Mouse (Mus musculus) yolk sac, embryonic 10.5 days (tissue): ENCODE data around the gene Smco2.

ENCODE experiments used
- DNase-seq: peaks from one replicate; pipeline ENCODE4 v3.0.0-alpha.2; 2017; ENCODE audit warnings: low spot score

The Smco2 gene

DNA sequence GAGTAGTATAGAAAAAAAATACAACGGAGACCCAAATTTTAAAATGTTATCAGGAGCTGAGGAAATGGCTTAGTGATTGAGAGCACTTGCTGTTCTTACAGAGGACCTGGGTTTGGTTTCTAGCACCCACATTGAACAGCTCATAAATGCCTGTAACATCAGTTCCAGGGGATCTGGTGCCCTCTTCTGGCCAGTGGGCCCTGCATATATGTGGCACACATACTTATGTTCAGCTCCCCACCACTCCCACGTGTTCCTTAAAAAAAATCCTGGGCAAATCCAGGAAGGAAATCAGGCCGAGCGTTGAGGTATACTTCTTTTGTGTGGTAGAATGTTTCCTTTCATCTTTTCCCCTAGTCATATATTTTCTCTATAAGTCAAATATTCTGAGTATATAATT lies 52.0 kb downstream of the Smco2 start:
- DNase-seq: no peak

DNA sequence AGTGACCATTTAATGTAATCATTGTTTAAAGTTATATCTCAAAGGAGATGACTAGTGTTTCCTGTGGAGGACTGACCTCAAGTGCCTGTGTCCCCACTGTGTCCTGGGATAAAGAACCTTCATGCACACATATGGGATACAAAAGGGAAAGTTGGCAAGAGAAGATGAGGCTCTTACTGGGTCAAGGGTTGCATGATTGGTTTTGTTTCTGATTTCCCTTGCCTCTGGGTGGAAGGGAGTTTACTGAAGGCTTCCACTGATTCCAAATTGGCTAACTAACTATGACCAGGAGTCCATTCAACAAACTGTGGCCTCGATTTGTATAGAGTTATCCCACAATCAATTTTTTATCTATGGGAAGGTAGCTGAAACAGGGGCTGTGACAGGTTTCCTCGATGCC lies 53.7 kb downstream of the Smco2 start:
- no peak for DNase-seq

DNA sequence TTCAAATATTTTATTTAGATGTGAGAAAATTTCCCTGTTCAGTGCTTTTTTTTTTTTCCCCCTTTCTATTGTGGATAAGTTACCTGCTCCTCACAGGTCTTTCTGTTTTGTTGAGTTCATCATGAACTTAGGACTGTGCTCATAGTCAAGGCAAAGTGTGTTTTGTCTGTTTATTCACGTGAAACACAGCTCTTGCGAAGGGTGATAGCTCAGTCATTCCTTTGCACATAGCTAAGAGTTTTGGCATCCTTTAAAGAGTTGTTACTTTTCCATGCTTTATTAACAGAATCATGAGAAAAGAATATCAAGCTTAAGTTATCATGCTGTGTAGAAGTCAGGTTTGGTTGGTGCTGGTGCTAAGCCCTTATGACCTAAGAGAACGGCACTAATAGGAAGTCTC lies 54.8 kb downstream of the Smco2 start:
- no peak for DNase-seq

DNA sequence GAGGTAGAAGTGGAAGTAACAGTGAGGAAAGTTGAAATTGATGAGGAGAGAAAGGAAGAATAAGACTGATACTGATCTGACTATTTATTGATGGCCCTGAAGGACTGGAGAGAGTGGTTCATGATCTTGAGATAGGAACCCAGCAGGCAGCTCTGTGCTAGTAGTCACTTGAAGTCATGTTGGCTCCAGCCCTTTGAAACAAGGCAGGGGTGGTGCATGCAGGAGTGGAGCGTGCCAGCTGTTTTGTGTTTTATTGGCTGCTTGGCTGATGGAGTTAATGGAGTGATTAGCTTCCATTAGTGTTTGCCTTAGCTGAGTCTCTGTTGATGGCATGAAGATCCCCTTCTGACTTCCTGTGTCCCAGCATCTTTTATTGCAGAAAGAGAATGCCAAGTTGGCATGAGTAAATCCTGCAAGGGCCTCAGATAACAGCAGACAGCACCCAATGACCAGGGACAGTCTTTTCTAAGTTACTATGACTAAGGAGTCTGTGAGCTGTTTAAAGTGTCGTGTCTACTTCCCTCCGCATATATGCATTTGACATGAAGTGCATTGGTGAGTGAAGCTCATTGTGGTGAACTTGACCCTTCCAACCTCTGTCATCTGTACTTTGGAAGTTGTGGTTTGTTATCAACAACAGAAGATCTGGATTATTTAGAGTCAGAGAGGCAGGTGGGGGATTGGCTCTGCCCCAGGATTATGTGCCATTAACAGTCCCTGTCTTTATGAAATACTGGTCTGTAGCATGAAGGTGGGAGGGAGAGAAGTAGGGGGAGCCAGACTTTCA lies 56.3 kb downstream of the Smco2 start:
- no peak for DNase-seq

DNA sequence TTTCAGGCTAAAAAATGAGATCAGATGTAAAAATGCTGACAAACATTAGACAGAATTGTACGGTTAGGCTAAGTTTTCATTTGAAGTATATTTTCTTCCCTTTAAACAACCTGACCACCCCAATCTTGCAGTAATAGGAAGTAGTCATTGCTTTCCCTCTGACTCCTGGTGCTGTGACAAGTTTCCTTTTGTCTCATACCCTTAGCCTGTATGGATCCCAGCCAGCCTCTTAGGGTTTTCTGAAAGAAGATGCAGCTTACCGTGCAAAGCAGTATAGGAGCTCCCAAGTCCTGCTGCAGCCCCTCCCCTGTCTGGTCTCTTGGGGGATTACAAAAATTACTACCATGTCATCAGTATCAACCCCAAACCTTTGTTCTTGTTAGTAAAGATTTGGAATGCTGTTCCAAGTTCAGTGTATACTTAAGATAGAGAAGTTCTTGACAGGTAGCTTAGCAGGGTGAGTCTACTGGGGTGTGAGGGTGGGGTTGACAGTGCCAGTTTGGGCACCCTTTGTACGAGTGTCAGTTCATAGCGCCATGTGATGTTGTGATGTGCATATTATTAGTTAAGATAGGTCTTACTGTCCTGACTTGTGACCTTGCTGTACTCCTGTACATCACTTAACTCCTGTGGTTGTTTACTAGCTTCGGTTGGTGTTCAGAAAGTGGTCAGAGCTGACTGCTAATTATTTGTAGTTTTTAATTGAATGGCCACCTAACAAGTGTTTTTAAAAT lies 57.3 kb downstream of the Smco2 start:
- no peak for DNase-seq

DNA sequence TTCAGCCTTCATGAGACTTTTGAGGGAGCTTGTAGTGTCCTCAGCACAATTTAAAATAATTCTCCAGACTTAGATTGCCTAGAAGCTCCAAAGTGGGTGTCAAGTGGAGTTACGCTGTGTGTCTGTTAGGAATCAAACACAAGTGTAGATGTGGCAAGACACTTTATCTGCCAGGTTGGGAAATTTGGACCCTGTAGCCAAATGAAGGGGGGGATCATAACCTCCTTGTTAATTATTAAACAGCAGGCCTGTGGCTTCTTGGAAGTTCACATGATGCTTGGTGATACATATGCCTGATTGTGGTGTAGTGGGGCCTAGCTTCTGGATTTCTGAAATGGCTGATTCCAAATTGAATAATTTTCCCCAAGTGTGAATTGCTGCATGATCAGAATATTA lies 57.9 kb downstream of the Smco2 start:
- DNase-seq: peak; percentile 78

DNA sequence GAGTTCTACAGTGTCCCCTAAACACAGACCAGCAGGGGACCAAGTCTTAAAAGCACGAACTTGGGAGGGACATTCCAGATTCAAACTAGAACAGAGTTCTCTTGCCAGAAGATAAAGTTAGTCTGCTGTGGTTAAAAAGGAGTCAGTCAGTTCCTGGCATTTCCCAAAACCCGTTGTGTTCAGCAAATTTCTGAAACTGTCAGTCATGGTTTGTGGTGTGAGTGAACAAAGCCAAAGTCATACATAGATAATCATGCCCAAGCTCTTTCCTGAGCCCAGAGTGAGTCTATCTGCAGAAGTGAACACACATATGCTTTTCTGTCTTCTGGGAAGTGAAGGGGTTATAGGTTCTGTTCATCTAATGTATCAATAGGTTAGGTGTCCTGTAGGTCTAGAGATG lies 58.9 kb downstream of the Smco2 start:
- DNase-seq: no peak

DNA sequence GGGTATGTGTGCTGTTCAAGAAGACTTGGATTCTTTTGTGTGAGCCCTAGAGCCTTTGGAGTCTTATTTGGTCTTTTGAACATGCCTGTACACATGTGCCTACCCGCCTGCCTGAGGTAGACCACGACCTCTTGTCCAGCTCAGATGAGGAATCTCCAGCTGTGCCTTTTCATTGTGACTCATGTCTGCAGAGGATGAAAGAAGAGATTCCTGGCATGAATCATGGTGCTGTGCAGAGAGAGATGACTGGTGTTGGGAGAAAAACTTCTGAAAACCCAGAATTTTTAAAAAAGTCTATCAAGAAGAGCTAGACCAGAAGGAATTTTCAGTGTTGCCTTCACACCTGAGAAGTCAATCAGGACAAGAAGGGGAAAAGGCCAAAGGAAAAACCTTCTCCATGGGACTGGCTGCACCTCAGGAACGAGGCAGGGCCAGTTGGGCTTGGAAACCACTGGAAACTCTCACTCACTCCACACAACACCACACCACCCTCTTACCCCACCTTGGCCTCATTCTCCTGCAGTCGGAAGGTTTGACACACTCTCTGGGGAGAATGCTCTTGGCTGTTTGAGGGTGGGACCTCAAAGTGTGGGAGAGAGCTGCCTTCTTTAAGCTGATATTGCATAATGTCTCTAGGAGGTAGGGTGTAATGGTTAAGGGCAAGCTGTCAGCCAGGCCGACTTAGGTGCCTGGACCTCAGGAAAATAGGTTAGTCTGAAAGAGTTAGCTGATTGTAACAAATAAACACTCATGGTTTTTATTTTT lies 60.0 kb downstream of the Smco2 start:
- DNase-seq: no peak

DNA sequence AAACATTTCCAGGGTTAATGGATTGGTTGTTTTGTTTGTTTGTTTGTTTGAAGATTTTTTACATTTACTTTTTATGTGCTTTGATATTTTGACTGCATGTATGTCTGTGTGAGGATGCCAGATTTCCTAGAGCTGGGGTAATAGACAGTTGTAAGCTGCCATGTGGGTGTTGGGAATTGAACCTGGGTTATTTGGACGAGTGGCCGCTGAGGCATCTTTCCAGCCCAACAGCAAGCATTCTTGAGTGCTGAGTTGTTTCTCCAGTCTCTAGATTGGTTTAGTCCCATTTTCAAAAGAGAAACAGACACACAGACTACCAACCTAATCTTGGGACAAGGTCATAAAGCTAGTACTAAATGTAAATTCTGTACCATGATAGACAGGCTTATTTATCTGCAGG lies 60.9 kb downstream of the Smco2 start:
- DNase-seq: no peak

- no peak for DNase-seq
Observed at GRCm38 (mm10) chr6:146912835-146913488, 63.1 kb downstream of the Smco2 start.

DNA sequence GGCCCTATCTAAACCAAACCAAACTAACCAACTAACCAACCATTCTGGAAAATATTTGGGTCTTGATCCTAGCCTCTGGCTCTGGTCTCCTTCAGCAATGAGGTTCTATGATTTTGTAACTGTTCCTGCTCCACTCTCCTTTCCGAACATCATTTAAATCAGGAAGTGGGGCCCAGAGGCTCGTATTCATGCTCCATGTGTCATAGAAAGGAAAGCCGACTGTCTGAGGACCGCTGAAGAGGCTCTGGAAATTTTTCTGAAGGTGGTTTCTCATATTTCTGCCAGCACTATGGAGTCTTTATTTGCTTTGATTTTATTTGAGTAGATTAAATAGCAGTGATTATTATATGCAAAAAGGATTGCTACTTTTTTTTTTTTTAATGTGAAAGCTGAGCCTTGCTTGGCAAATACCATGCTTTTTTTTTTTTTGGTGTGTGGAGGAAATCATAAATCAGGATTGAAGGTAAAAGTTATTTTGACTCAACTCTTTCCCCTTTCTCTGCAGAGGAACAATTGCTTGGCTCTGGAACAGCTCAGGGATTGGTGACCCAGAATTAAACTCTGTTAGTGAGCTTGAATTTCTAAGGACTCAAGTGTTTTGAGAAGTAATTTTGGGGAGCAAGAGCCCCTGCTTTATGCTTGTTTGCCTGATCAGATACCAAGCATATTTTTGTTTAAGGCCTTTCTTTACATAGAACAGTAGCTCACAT lies 63.7 kb downstream of the Smco2 start:
- no peak for DNase-seq

DNA sequence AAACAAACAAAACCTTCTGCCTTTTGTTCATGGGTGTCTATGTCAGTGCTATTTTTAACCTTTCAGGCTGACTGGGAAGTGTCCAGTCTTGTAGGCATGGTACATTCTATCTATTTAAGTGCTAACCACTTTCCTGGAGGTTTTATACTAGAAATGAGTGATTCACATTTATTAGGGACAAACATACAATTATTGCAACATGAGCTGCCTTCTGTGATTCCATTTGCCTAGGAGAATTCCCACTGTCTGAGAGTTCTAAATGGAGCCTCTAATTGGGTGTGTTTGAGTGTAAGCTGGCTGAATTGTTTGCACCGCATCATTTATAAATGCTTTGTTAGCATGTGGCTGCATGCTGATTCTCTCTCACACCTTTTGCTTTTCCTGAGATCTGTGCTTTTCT lies 65.9 kb downstream of the Smco2 start:
- no peak for DNase-seq

DNA sequence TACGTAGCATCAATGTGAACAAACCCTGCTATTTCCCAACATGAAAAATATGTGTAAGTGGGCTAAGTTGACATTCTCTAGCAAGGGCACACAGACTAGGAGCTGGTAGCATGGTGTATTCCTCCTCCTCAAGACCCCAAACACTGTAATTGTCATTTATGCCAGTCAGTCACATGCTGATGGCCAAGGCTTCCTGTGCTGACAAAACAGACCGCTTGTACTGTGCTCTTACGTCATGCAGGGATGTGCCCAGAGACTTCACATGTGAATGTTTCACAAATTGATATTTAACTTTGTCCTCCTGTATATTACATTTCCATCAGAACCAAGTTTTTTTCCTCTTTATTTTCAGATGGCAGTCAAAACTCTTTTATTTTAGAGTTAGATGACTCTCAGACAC lies 67.5 kb downstream of the Smco2 start:
- DNase-seq: no peak

- DNase-seq: no peak
Observed at GRCm38 (mm10) chr6:146918341-146918740, 68.4 kb downstream of the Smco2 start.
